Mouse (Mus musculus) heart, adult 8-10 months (tissue): Measurements from ENCODE around the gene Ptgdr. TPM values are rescaled to one million over a fixed set of nuclear protein-coding genes. Genes with fewer than 3 reads are reported as not detected.
"Not testable (repeated sequence)": the region's sequence is repeated elsewhere in the genome, so short reads cannot be mapped to it uniquely, and the experiment has no call there.

ENCODE experiments used
- DNase-seq: peaks from one replicate; pipeline ENCODE4 v3.0.0; 2022; ENCODE audit warnings: low spot score
- total RNA-seq, 4 experiments: library from RNA; stranded (reverse); gene quantifications; 2 replicates each; pipeline ENCODE4 v1.2.4; 2022

Gene Ptgdr
- total RNA-seq, 4 experiments from 2014 or later = not detected

GRCm38 (mm10) chr14:44813152-44813551 lies 46.0 kb downstream of the Ptgdr start:
- not testable (repeated sequence) for DNase-seq

Other genes starting within 250 kb of the Ptgdr start
- not detected for gene Gm5624, start 231.4 kb downstream of the Ptgdr start, total RNA-seq
- not detected for gene Gm8257, start 152.9 kb downstream of the Ptgdr start, total RNA-seq
- gene Gm8267, start 109.0 kb downstream of the Ptgdr start, total RNA-seq = not detected
- gene Ptger2, start 128.8 kb upstream of the Ptgdr start, total RNA-seq = under 1 TPM; 0.11 to 0.28 (median 0.18) TPM